Mouse (Mus musculus) retina, postnatal 1 day (tissue): ENCODE results near the gene Abhd17a.
A peak's percentile ranks its signal among the peaks of the same experiment; 100 is the strongest.

Source experiments
- DNase-seq: peaks from one replicate; pipeline ENCODE4 v3.0.0-alpha.2; 2012

Gene Abhd17a

DNA sequence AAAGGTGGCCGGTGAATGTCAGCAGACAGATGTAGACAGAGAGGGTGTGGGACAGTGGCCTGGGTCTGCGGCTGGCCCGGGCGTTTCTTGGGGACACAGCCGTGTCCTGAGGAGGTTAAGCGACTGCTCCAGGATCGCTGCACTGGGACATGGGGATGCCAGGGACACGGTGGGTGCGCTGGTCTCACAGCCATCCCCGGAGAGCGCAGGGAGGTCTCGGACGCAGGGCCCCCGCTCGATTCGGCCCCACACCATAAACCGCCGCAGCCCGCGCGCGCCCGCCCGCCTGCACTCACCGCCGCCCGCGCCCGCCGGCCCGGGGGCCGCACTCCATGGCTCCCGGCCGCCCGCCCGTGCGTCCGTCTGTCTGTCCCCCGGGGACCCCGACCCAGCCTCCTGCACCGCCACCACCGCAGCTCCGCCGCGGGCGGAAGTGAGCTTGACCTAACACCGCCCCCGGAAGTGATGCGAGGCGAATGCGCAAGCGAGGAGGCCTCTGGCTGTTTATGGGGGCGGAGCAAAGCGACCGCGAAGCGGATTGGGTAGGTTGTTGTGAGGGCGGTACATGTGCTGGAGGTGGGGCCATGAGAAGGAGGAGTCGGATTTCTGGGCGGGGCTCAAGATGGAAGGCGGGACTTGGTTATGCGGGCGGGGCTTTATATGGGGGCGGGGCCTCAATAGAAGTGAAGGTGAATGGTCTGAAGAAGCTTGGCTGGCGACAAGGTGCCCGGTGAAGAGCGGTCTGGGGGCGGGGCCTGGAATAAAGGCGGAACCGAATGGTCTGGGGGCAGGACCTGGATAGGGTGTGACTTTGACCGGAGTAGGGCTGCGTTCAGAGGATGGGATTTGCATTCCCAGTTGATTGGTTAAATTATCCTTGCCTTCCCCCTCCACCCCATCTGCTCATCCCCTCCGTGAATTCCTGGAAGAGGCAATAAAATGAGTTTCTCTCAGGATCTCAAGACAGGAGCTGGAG lies at the start of gene Abhd17a:
Gene Abhd17a, minus strand, starts transcription at position 463 of the 976 bp plus-strand sequence.
- DNase-seq: peak; percentile 99

DNA sequence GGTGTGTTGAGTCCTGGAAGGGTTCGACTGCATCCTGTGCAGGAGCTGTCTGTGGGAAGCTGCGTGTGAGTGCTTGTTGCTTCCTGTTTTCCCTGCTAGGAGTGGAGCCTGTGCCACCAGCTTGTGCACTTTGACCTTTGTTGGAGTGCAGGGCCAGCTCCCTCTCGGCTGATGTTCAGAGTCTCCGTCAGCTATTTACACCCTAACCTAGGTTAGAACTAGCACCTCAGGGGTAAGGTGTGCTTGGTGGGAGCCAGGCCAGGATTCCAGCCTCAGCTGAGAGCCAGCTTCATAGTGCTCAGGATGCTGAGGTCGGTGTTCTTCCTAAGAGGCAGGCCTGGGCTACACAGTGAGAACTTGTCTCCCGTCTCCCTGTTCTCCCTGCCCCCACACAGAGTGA lies 45.2 kb upstream of the Abhd17a start:
- no peak for DNase-seq

DNA sequence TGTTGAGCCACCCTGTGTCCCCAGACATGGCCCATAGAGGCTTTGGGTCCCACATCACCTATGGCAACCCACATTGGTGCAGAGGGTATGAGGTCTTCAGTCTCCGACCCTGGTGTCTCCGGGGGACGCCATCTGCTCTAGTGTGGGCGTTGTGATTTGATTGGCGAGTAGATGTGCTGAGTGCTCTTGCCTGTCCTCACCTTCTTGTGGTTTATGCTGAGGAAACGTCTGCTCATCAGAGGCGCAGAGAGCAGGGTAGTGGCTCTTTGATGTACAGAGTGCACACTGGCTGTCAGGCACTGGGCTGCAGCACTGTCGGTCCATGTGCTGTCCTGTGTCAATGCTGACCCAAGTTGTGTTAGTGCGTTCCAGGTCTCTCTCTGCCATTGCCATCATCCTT lies 38.8 kb upstream of the Abhd17a start:
- no peak for DNase-seq

DNA sequence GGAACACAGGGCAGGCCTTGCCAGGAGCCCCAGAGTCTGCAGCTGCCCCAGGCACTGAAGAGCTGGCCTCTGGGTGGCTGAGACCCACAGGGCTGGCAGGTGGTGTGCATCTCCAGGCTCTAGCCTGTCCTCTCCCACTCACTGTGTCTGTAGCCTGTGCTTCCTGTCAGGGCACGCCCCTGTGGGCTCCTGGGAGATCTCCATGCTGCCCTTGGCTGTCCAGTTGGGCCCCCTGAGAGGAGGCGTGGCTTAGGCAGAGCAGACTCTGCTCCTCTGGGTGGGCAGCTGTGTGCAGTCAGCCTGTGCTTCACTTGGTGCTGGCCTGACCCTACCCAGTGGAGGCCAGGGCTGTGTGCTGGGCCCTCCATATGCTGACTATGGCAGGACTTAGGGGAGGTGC lies 37.5 kb upstream of the Abhd17a start:
- DNase-seq: peak; percentile 75

GRCm38 (mm10) chr10:80625764-80626163 lies 35.6 kb upstream of the Abhd17a start:
- DNase-seq: no peak

DNA sequence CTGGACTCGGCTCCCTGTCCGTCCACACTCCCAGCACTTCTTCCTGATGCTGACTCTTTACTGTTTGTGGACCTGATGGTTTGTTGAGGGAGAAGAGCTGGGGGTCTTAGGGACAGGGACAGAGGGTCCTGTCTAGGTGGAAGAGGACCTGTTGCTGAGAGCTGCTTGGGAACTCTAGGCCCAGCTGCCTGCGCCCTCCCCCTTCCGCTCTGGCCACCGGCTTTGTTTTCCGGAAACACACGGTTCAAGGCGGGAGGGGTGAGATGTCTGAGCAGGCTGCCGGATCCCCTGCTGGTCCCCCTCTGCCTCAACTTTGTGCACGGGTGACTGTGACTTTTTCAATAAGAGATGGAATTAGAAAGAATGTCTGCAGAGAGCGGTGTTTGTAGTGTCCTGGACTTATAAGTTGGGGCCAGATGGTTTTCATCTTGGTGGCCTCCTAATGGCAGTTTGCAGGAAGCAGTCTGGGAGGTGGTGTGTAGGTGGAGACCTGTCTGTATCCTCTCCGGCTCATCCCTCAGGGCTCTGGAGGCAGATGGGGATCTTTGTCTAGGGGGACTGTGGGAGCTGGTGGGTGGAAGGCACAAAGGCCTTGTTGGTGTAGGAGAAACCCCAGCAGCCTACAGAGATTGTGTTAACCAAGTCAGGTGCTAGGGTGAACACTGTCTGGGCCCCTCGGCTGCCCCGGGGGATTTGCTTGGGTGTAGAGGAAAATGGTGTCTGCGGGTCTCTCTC lies 33.5 kb upstream of the Abhd17a start:
- DNase-seq: peak; percentile 59

DNA sequence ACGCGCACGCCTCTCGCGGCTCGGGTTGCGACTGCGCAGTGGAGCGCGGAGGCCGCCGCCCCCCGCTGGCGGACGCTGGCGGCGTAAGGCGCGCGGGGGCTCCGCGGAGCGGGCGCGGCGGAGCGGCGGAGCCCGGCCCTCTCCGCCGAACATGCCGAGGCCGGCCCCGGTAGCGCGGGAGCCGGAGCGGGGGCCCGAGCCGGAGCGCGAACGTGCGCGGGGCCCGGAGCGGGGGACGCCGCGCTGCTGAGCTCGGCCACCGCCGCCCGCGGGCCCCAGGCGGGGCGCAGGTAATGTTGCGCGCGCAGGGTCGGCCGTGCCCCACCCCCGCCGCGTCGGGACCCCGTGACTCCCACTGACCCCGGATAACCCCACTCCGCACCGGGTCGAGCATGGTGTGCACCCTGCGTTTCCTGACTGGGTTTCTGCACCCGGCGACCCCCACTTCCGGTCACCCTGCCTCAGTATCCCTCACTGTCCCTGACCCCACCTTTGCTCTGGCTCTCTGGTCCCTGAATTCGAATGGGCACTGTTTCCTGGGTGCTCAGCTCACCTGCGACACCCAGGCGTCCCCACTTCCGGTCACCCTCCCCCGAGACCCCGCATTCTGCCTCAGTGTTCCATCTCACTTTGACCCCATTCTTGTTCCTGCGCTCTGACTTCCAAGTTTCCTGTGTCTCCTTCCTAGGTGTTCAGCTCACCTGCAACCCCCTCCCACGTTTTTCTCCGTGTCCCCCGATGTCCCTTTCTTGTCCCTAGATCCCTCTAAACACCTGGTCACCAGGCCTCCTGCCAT lies 32.7 kb upstream of the Abhd17a start, which contains the start of gene Csnk1g2:
Gene Csnk1g2, plus strand, starts transcription at position 178 of the 796 bp plus-strand sequence.
- peak; percentile 32 for DNase-seq

- DNase-seq: peak; percentile 100
These were observed 32.0 kb upstream of the Abhd17a start for GRCm38 (mm10) chr10:80621940-80622660.

- DNase-seq: no peak
These were observed 31.5 kb upstream of the Abhd17a start for GRCm38 (mm10) chr10:80621690-80621939.

GRCm38 (mm10) chr10:80620796-80621689 lies 30.9 kb upstream of the Abhd17a start:
- DNase-seq: peak; percentile 24

DNA sequence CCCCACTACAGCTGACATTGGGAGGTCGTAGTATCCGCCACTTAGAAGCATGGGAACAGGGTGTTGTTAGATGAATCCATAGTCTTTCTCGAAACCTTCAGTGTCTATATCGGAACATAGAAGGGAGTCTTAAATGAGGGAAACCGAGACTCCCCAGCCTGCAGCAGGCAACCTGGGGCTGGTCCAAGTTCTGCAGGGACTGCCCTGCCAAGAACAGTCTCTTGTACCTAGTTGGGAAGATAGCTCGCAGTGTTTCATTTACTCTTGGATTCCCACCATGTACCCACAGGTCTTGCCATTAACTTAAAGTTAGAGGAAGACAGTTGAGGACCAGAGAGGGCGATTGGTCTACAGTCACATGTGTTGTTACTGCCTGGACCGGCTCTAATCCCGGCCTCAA lies 30.2 kb upstream of the Abhd17a start:
- no peak for DNase-seq

DNA sequence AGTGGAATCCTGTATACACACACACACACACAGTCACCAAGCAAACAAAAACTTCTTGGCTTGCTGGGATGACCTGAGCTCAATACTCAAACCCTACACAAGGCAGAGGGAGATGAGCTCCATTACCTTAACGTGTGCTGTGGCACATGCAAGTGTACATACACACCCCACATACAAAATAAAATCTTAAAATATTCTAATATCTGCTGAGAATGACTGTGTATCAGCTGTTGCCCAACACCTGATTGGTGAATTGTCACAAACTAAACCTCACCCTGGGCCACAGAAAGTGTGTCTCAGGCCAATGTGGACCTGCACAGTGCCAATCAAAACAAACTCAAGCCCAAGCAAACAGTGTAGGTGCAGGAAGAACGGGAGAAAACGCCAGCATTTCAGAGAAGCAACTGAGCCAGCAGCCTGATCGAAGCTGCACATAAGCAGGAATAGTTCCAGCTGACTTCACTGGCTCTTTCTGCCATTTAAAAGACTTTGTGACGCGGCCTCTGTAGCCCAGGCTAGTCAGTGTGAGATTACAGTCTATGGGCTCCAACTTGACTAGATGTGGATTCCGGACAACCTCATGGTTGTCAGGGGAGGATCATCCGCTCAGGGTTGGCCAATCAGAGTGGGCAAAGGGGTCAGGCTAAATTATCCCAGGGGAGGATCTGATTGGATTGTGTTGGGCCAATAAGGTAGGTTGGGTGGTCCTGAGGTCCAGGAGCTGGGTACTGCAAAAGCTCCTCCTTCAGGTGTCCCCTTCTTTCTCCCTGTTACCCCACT lies 29.5 kb upstream of the Abhd17a start:
- peak; percentile 26 for DNase-seq

DNA sequence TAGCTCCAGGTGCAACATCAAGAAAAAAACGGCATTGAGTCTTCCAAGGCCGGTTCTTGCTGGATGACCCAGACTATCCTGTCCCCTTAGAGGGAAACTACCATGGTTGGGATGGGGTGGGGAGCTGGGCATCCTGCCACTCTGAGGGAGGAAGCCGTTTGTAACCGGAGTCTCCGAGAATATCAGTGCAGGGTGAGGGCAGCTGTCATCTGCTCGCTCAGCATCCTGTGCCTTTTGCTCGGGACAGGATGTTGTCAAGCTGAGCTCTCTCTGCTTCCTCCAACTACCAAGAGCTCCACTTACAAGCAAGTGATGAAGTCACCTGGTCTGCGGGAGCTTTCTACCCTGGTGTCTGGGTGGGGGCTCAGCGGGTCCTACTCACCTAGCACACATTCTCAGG lies 28.0 kb upstream of the Abhd17a start:
- no peak for DNase-seq

DNA sequence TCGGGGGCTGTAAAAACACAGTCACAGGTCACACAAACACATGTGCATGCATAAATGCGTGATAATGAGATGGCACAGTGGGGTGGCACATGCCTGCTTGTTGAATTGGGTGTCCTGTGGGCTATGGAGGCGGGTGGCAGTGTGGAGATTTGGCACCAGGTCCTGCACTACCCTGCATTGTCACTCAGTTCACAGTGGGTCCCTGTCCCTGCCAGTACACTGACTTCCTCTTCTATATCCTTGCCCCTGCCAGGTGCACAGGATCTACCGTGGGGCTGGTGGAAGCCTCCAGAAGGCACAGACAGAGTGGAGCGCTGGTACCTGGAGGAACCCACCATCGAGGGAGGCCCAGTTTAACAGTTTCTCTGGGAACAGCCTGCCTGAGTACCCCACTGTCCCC lies 24.2 kb upstream of the Abhd17a start:
- DNase-seq: no peak

DNA sequence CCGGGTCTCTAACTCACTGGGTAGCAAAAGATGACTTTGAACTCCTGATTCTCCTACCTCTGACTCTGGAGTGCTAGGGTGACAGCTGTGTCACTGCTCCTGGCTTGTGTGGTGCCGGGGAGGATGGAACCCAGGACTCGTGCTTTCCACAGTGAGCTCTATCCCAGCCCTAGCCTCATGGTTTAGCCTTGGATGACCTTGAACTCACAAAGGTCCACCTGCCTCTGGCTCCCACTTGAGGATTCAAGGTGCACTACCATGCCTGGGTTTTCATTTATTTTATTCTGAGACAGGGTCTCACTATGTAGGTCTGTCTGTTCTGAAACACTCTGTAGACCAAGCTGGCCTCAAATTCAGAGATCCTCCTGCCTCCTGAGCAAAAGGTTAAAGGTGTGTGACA lies 23.7 kb upstream of the Abhd17a start:
- no peak for DNase-seq

- DNase-seq: no peak
These were observed 21.8 kb upstream of the Abhd17a start for GRCm38 (mm10) chr10:80611905-80612304.

DNA sequence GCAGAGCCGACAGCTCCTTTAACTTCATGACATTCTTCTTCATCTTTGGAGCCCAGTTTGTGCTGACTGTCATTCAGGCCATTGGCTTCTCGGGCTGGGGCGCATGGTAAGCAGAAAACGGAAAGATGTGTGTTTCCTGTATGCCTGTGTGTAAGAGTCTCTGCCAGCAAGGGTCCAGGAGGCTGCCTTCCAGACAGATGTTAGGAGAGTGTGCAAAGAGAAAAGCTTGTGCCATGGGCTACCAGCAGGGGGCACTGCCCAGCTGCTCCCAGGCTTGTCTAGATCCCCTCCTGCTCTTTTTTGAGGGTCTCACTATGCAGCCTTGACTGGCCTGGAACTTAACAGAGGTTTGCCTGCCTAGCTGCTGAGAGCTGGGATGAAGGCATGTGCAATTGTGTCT lies 20.9 kb upstream of the Abhd17a start:
- DNase-seq: peak; percentile 64

- DNase-seq: no peak
These were observed 20.1 kb upstream of the Abhd17a start for GRCm38 (mm10) chr10:80610116-80610785.

DNA sequence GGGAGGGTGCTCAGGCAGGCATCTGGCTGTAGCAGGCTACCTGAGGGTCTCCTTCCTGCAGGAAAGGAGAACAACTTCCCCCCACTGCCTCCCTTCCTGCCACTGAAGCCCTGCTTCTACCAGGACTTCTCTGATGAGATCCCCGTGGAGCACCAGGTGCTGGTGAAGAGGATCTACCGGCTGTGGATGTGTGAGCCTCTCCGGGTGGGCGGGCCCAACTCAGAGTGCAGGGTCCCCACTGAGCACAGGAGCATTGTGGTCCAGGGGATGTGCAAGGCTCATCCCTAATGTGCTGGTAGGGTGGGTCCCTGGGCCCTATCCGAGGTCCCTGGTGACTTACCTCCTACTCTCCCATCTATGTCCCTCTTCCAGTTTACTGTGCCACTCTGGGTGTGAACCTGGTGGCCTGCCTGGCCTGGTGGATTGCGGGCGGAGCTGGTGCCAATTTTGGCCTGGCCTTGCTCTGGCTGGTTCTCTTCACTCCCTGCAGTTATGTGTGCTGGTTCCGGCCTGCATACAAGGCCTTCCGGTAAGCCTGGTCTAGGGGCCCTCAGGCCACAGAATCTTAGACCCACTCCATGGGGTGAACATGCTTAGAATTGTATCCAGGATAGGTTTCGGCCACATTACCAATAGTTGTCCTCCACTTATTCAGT lies 19.3 kb upstream of the Abhd17a start:
- no peak for DNase-seq

DNA sequence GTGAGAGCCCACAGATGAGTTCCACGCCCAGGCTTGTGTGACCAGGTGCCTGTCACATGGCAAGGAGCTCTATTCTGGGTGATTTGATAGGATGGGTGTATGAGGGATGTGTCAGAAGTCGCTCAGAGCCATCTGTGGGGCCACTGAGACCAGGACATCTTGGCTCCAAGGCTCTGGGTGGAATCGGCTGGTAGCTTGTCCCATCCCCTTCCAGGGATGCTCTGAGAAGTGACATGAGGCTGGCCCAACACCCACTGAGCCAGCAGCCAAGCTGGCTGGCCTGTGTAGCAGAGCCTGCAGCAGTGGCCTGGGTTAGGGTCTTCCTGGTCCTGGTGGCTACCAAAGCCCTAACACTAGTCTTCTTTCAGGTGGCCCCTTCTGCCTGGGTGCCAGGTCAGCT lies 18.3 kb upstream of the Abhd17a start:
- no peak for DNase-seq
